Mouse (Mus musculus) kidney, postnatal 0 days (tissue): ENCODE measurements around the gene Rangrf. TPM values are rescaled to one million over a fixed set of nuclear protein-coding genes. Genes with fewer than 3 reads are reported as not detected.
A peak's percentile ranks its signal among the peaks of the same experiment; 100 is the strongest.

Experiments used
- ATAC-seq: fragments of 200-750 bp; cut with Nextera tagmentation; replicated peaks from 2 replicates; pipeline ENCODE4 v1.8.0; 2017; ENCODE audit warnings: low read depth, moderate number of reproducible peaks, moderate TSS enrichment, moderate library complexity; ENCODE audit not compliant: low FRiP score
- DNase-seq: peaks from one replicate; pipeline ENCODE4 v3.0.0-alpha.2; 2016; ENCODE audit warnings: low spot score
- H3K27ac ChIP-seq: fragments of 300-500 bp; sonication (generic); 2 replicates; pipeline ENCODE4 v1.5.1; 2014; ENCODE audit warnings: mild to moderate bottlenecking
- H3K27me3 ChIP-seq: fragments of 300-500 bp; sonication (generic); 2 replicates; pipeline ENCODE4 v1.6.1; 2014; ENCODE audit warnings: low read length, mixed read lengths; ENCODE audit not compliant: insufficient read depth
- H3K36me3 ChIP-seq: fragments of 300-500 bp; sonication (generic); 2 replicates; pipeline ENCODE4 v1.6.1; 2014; ENCODE audit warnings: low read length, mixed read lengths; ENCODE audit not compliant: insufficient read depth
- H3K4me1 ChIP-seq: fragments of 300-500 bp; sonication (generic); replicated peaks from 2 replicates; pipeline ENCODE4 v1.6.1; 2014; ENCODE audit warnings: antibody characterized with exemption, low read length, mixed read lengths; ENCODE audit not compliant: insufficient read depth
- H3K4me2 ChIP-seq: fragments of 300-500 bp; sonication (generic); 2 replicates; pipeline ENCODE4 v1.6.1; 2014; ENCODE audit warnings: mild to moderate bottlenecking, low read length, moderate library complexity, mixed read lengths
- H3K4me3 ChIP-seq: fragments of 300-500 bp; sonication (generic); replicated peaks from 2 replicates; pipeline ENCODE4 v1.5.1; 2014; ENCODE audit warnings: low read depth, low read length
- H3K9ac ChIP-seq: fragments of 300-500 bp; sonication (generic); 2 replicates; pipeline ENCODE4 v1.6.1; 2014; ENCODE audit warnings: low read depth, low read length
- H3K9me3 ChIP-seq: fragments of 300-500 bp; sonication (generic); replicated peaks from 2 replicates; pipeline ENCODE4 v1.6.1; 2016; ENCODE audit warnings: low read length, inconsistent platforms, mixed read lengths
- CTCF ChIP-seq: IDR thresholded peaks from 2 replicates; pipeline ENCODE4 v1.5.1; 2016; ENCODE audit warnings: antibody characterized with exemption, low read depth, mild to moderate bottlenecking, moderate library complexity
- WGBS: fragments of 180-500 bp; shearing (Covaris S2); extraction: QIAGEN DNeasy Blood & Tissue Kit; methylation state at CpG from one replicate; pipeline ENCODE4 v1.1.7; 2014; 5-methylcytosine and 5-hydroxymethylcytosine counted together
- polyA plus RNA-seq: library from polyadenylated mRNA; unstranded; fragments of >200 nt; fragmentation: Nextera tagmentation; extraction: Ambion mirVana; gene quantifications from 2 replicates; pipeline ENCODE4 v1.2.1, GENCODE M21; 2015

The Rangrf gene
- polyA plus RNA-seq, 1 experiment from 2014 or later: 55.6 TPM

DNA sequence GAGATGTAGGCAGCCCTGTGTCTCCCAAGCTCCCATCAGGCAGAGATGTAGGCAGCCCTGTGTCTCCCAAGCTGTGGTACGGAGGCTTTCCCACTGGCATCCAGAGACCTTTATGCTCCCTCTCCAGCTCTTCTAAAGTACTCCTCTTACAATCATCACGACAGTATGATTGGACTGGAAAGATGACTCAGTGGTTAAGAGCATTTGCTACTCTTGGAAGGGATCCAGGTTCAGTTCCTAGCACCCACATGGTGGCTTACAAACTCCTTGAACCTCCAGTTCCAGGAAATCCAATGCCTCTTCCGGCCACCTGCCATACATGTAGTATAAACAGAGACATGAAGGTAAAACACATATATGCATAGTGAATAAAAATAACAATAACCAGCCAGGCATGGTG lies 13.4 kb downstream of the Rangrf start:
- Histone ChIP-seq H3K36me3 (no peaks in the 10 kb centered on the region), H3K4me2 (no peak overlapping the region), H3K4me1 (no peaks in the 10 kb centered on the region), H3K27ac (no peak overlapping the region), H3K4me3 (no peak overlapping the region), H3K27me3 (no peaks in the 10 kb centered on the region), H3K9me3 (no peaks in the 10 kb centered on the region), H3K9ac (no peak overlapping the region)
- 71% methylated on average over 3 of the region's 3 CpGs for WGBS
- ATAC-seq (no peak), DNase-seq (no peak)
- no peak for TF ChIP-seq CTCF

DNA sequence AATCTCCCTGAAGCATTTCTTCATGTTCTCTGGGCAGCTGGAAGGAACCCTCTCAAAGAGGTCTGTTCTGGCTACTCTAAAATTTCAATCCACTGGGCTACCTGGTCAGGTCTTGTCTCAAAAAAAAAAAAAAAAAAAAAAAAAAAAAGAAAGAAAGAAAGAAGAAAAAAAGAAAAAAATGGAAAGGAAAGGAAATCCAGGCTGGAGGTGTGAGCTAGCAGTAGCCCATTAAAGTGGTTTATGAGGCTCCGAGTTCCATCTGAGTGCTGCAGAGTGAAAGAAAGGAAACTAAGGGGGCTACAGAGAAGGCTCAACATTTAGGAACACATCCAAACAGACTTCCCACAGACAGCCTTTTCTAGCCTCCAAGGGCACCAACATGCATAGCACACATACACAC lies 17.0 kb downstream of the Rangrf start:
- WGBS: 50% methylated on average over 1 of the region's 1 CpGs
- no peak overlapping the region for H3K4me3 ChIP-seq
- no peak overlapping the region; the same call in 1 of the 2 replicates for H3K4me2 ChIP-seq

GRCm38 (mm10) chr11:68957308-68957707 lies 17.7 kb downstream of the Rangrf start, which contains the start of gene Arhgef15:
Gene Arhgef15 (minus strand): TSS chr11:68957480.
- H3K9me3 ChIP-seq: no peaks in the 10 kb centered on the region
- H3K4me1 ChIP-seq: peaks cover 8% of the 10 kb centered on the region; the same call in 1 of the 2 replicates
- peak within 1 kb of the TSS; percentile 26 for H3K4me3 ChIP-seq
- no peaks in the 10 kb centered on the region for H3K36me3 ChIP-seq
- ATAC-seq (no peak), DNase-seq (no peak)
- WGBS: 51% methylated on average over 8 of the region's 8 CpGs
- H3K9ac ChIP-seq: peak within 1 kb of the TSS; percentile 32
- peak within 1 kb of the TSS; percentile 34 for H3K4me2 ChIP-seq
- H3K27me3 ChIP-seq: 0 out of 2 replicates have a peak, but pooled peaks cover 6% of the 10 kb centered on the region
- peak within 1 kb of the TSS; percentile 58 for H3K27ac ChIP-seq
- no peak for TF ChIP-seq CTCF

More for the DNA sequence above, 17.0 kb downstream of the Rangrf start:
- Histone ChIP-seq H3K4me1 (peaks cover 8% of the 10 kb centered on the region; the same call in 1 of the 2 replicates), H3K27ac (no peak overlapping the region), H3K36me3 (no peaks in the 10 kb centered on the region), H3K9me3 (no peaks in the 10 kb centered on the region), H3K27me3 (0 out of 2 replicates have a peak, but pooled peaks cover 6% of the 10 kb centered on the region), H3K9ac (no peak overlapping the region)
- ATAC-seq (no peak), DNase-seq (no peak)
- no peak for TF ChIP-seq CTCF

GRCm38 (mm10) chr11:68956697-68957096 lies 18.3 kb downstream of the Rangrf start:
- H3K4me1 ChIP-seq: peaks cover 8% of the 10 kb centered on the region; the same call in 1 of the 2 replicates
- no peaks in the 10 kb centered on the region for H3K36me3 ChIP-seq
- no peaks in the 10 kb centered on the region for H3K9me3 ChIP-seq
- peak overlapping the region; percentile 34 for H3K4me2 ChIP-seq
- peak overlapping the region; percentile 32 for H3K9ac ChIP-seq
- TF ChIP-seq CTCF: no peak
- ATAC-seq (no peak), DNase-seq (peak; percentile 47)
- H3K27me3 ChIP-seq: 0 out of 2 replicates have a peak, but pooled peaks cover 6% of the 10 kb centered on the region
- peak overlapping the region; percentile 58 for H3K27ac ChIP-seq
- 28% methylated on average over 13 of the region's 13 CpGs for WGBS
- peak overlapping the region; percentile 26 for H3K4me3 ChIP-seq

DNA sequence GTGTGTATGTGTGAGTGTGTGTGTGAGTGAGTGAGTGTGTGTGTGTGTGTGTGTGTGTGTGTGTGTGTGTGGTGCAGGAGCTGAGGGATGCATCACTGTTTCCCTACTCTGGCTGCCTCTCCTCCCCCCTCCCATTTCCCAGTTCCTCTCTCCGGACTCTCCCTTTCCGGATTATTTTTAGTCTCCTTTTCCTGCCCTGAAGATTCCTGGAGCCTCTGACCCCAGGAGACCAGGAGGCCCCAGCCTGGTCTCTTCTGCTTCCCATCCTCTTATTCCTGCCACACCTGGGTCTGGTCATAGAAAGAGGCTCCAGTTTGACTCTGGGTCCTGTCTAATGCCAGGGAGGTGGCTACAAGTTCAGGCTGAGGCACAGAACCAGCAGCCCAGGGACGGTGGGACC lies 18.9 kb downstream of the Rangrf start:
- DNase-seq: peak; percentile 57
- Histone ChIP-seq H3K4me2 (peak overlapping the region; percentile 65), H3K4me3 (peak overlapping the region; percentile 26), H3K9me3 (no peaks in the 10 kb centered on the region), H3K27ac (peak overlapping the region; percentile 21), H3K27me3 (0 out of 2 replicates have a peak, but pooled peaks cover 6% of the 10 kb centered on the region), H3K36me3 (no peaks in the 10 kb centered on the region), H3K4me1 (peaks cover 8% of the 10 kb centered on the region; the same call in 1 of the 2 replicates), H3K9ac (peak overlapping the region; percentile 32; the same call in 1 of the 2 replicates)
- ATAC-seq: no peak
- 16% methylated on average over 3 of the region's 3 CpGs for WGBS
- TF ChIP-seq CTCF: no peak

GRCm38 (mm10) chr11:68955473-68955872 lies 19.5 kb downstream of the Rangrf start:
- H3K27ac ChIP-seq: no peak overlapping the region
- no peak overlapping the region; the same call in 1 of the 2 replicates for H3K9ac ChIP-seq
- H3K27me3 ChIP-seq: 0 out of 2 replicates have a peak, but pooled peaks cover 6% of the 10 kb centered on the region
- ATAC-seq: 0 out of 2 replicates have a peak, but pooled peaks have one; percentile 34
- H3K4me3 ChIP-seq: peak overlapping the region; percentile 34
- no peak for TF ChIP-seq CTCF
- no peaks in the 10 kb centered on the region for H3K36me3 ChIP-seq
- WGBS: 63% methylated on average over 5 of the region's 5 CpGs
- no peak for DNase-seq
- H3K9me3 ChIP-seq: no peaks in the 10 kb centered on the region
- H3K4me2 ChIP-seq: peak overlapping the region; percentile 65
- H3K4me1 ChIP-seq: peaks cover 8% of the 10 kb centered on the region; the same call in 1 of the 2 replicates
